ENCODE assay signal across 10 mouse cellular contexts in the genomic region with DNA sequence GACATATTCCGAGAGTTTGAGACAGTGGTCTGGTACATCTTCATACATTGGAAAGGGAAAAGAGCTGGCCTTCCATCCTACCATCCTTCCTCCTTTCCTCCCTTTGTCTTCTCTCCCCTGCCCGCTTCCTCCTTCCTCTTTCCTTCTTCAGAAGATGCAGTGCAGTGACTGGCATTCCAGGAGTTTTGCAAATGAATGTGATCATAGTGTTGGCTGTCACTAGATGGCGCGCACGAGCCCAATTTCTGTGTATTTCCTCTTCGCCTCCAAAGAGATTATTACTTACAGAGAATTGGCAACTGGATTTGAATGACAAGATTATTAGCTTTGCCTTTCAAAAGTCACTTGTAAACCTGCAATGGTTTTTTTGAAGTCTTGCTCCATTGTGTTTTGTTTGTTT. TPM values are rescaled to one million over a fixed set of nuclear protein-coding genes. Genes with fewer than 3 reads are reported as not detected.
DNase-seq lines count a peak whose midpoint lies in the region; ATAC-seq and TF ChIP-seq lines count a peak whose summit lies in the region.
"Had no signal": no experiment of that assay in that cellular context is flagged by ENCODE, and none has a peak within 500 bp of the region (broad histone marks: within the 10 kb centered on the region; RNA-seq: fewer than 3 reads in every experiment).

No protein-coding gene starts in this region.

- ATAC-seq in kidney, embryonic 15.5 days (replicated peaks; ENCODE audit: low FRiP score) = no peak
- peak; percentile 65 for ATAC-seq in granulocyte monocyte progenitor cell, adult 5-6 weeks (replicated peaks; ENCODE audit: poor library complexity, severe bottlenecking)
- 0 out of 2 replicates have a peak, but pooled peaks have one; percentile 20 for ATAC-seq in midbrain, embryonic 13.5 days

- peak; percentile 74 for TF ChIP-seq CTCF in kidney, adult 2 months (conservative IDR thresholded peaks at IDR 0.05; ENCODE audit: insufficient read depth, insufficient read length, low read depth, low read length)
- peak; percentile 75 for TF ChIP-seq CTCF in cortical plate, adult 2 months (IDR thresholded peaks at IDR 0.05; ENCODE audit: extremely low read depth, insufficient read depth, low read length)
- peak; percentile 82 for TF ChIP-seq CTCF in left cerebral cortex, adult 2 months (IDR thresholded peaks at IDR 0.05)

- H3K27ac ChIP-seq in kidney, adult 2 months (ENCODE audit: insufficient read depth, low read depth, low read length) = no peak overlapping the region
- H3K27ac ChIP-seq in kidney, embryonic 15.5 days = no peak overlapping the region
- no peak overlapping the region for H3K27ac ChIP-seq in cortical plate, adult 2 months (ENCODE audit: insufficient read depth, low read length)
- H3K27ac ChIP-seq in left cerebral cortex, adult 2 months = no peak overlapping the region
- H3K27ac ChIP-seq in midbrain, embryonic 13.5 days = no peak overlapping the region
- H3K27ac ChIP-seq: embryonic facial prominence, embryonic 15.5 days had no signal

- H3K9ac ChIP-seq in kidney, embryonic 15.5 days = no peak overlapping the region
- H3K9ac ChIP-seq in midbrain, embryonic 13.5 days (replicated peaks) = no peak overlapping the region
- H3K9ac ChIP-seq: embryonic facial prominence, embryonic 15.5 days had no signal

- no peaks in the 10 kb centered on the region for H3K9me3 ChIP-seq in kidney, embryonic 15.5 days (replicated peaks)
- H3K9me3 ChIP-seq in midbrain, embryonic 13.5 days = no peaks in the 10 kb centered on the region
- H3K9me3 ChIP-seq: embryonic facial prominence, embryonic 15.5 days had no signal

- WGBS in kidney, adult 2 months = 23% methylated on average over 6 of the region's 6 CpGs
- WGBS in kidney, embryonic 15.5 days = 18% methylated on average over 6 of the region's 6 CpGs
- WGBS in midbrain, embryonic 13.5 days = 23% methylated on average over 6 of the region's 6 CpGs

- intact Hi-C loops in left cerebral cortex, adult 2 months (cut with DNase I) = loop anchor here (2.0 kb wide), 1 partner anchor 113 kb away; no protein-coding TSS in a partner anchor

- DNase-seq in kidney, adult 2 months = peak; percentile 58
- DNase-seq in adipocyte (ENCODE audit: low spot score) = peak; percentile 86
- peak; percentile 65 to 75 for DNase-seq in left cerebral cortex, adult 2 months (ENCODE audit: extremely low spot score in 1 of 2, low spot score in 2 of 2)
- peak; percentile 52 for DNase-seq in telencephalon, adult 2 months (ENCODE audit: low read depth, low spot score)

- H3K4me3 ChIP-seq in kidney, adult 2 months (ENCODE audit: insufficient read depth, low read depth, low read length) = no peak overlapping the region
- H3K4me3 ChIP-seq in kidney, embryonic 15.5 days (replicated peaks) = no peak overlapping the region
- H3K4me3 ChIP-seq in cortical plate, adult 2 months (ENCODE audit: insufficient read depth, low read length) = no peak overlapping the region
- no peak overlapping the region for H3K4me3 ChIP-seq in left cerebral cortex, adult 2 months
- H3K4me3 ChIP-seq in midbrain, embryonic 13.5 days (replicated peaks) = no peak overlapping the region
- H3K4me3 ChIP-seq: embryonic facial prominence, embryonic 15.5 days; myocyte had no signal

- H3K27me3 ChIP-seq in kidney, adult 2 months (replicated peaks; ENCODE audit: control insufficient read depth, insufficient read depth, low read length) = no peaks in the 10 kb centered on the region
- H3K27me3 ChIP-seq in kidney, embryonic 15.5 days = no peaks in the 10 kb centered on the region
- no peaks in the 10 kb centered on the region for H3K27me3 ChIP-seq in midbrain, embryonic 13.5 days
- H3K27me3 ChIP-seq: embryonic facial prominence, embryonic 15.5 days had no signal

- H3K4me2 ChIP-seq in kidney, embryonic 15.5 days = no peak overlapping the region
- no peak overlapping the region for H3K4me2 ChIP-seq in midbrain, embryonic 13.5 days (replicated peaks)
- H3K4me2 ChIP-seq: embryonic facial prominence, embryonic 15.5 days had no signal

- no peaks in the 10 kb centered on the region for H3K36me3 ChIP-seq in kidney, adult 2 months (ENCODE audit: control insufficient read depth, insufficient read depth, low read length)
- no peaks in the 10 kb centered on the region for H3K36me3 ChIP-seq in kidney, embryonic 15.5 days
- H3K36me3 ChIP-seq in midbrain, embryonic 13.5 days = no peaks in the 10 kb centered on the region
- H3K36me3 ChIP-seq: embryonic facial prominence, embryonic 15.5 days had no signal

- TF ChIP-seq POLR2A in kidney, adult 2 months (IDR thresholded peaks at IDR 0.05; ENCODE audit: low read depth, low read length) = no peak
- no peak for TF ChIP-seq POLR2A in cortical plate, adult 2 months (IDR thresholded peaks at IDR 0.05; ENCODE audit: extremely low read depth, insufficient read depth, low read length)

- no peaks in the 10 kb centered on the region for H3K4me1 ChIP-seq in kidney, adult 2 months (ENCODE audit: control insufficient read depth, insufficient read depth, low read length)
- 0 out of 2 replicates have a peak, but pooled peaks cover 2% of the 10 kb centered on the region for H3K4me1 ChIP-seq in kidney, embryonic 15.5 days
- no peaks in the 10 kb centered on the region for H3K4me1 ChIP-seq in cortical plate, adult 2 months (ENCODE audit: control insufficient read depth, insufficient read depth, low read length)
- H3K4me1 ChIP-seq in midbrain, embryonic 13.5 days (replicated peaks) = no peaks in the 10 kb centered on the region
- H3K4me1 ChIP-seq: embryonic facial prominence, embryonic 15.5 days had no signal

RNA-seq across cellular contexts. Expression of a gene that starts 36.0 kb away (rescaled TPM):
- 0.05 and 0.11 TPM in 2 replicates for polyA plus RNA-seq in kidney, adult 2 months (2012; rRNA removed)
- 0.22 and 0.25 TPM in 2 replicates for polyA plus RNA-seq in kidney, embryonic 15.5 days (2015; fragmentation: Nextera tagmentation; extraction: Ambion mirVana)
- 0.04 and 0.08 TPM in 2 replicates for polyA plus RNA-seq in cortical plate, adult 2 months (2012; rRNA removed)
- total RNA-seq in granulocyte monocyte progenitor cell, adult 5-6 weeks (2014; fragmentation: Nextera tagmentation) = not detected in 2 replicates
- 0.65 TPM in 1 of 2 replicates, not detected in the other for total RNA-seq in granulocyte monocyte progenitor cell, adult 5-6 weeks (2017)
- total RNA-seq in left cerebral cortex, adult 2 months (2021) = under 1 TPM; 0.12 to 0.25 TPM
- polyA plus RNA-seq in midbrain, embryonic 13.5 days (2015; fragmentation: Nextera tagmentation; extraction: Ambion mirVana) = 0.05 TPM in 1 of 2 replicates, not detected in the other
- polyA plus RNA-seq: myocyte had no signal

RNA-seq across cellular contexts. Expression of a gene that starts 36.1 kb away (rescaled TPM):
- polyA plus RNA-seq in kidney, adult 2 months (2012; rRNA removed) = 9.6 and 14.2 TPM in 2 replicates
- 2.8 and 6.7 TPM in 2 replicates for polyA plus RNA-seq in kidney, embryonic 15.5 days (2015; fragmentation: Nextera tagmentation; extraction: Ambion mirVana)
- polyA plus RNA-seq in cortical plate, adult 2 months (2012; rRNA removed) = 6.8 and 11.1 TPM in 2 replicates
- total RNA-seq in granulocyte monocyte progenitor cell, adult 5-6 weeks (2014; fragmentation: Nextera tagmentation) = 9.0 and 11.9 TPM in 2 replicates
- 20.7 and 35.7 TPM in 2 replicates for total RNA-seq in granulocyte monocyte progenitor cell, adult 5-6 weeks (2017)
- 1 to 10 TPM; 2.7 to 3.8 TPM for total RNA-seq in left cerebral cortex, adult 2 months (2021)
- polyA plus RNA-seq in midbrain, embryonic 13.5 days (2015; fragmentation: Nextera tagmentation; extraction: Ambion mirVana) = 6.1 and 7.1 TPM in 2 replicates

RNA-seq across cellular contexts. Expression of a gene that starts 39.7 kb away (rescaled TPM):
- polyA plus RNA-seq in kidney, adult 2 months (2012; rRNA removed) = 2.9 and 3.6 TPM in 2 replicates
- 14.4 and 17.9 TPM in 2 replicates for polyA plus RNA-seq in kidney, embryonic 15.5 days (2015; fragmentation: Nextera tagmentation; extraction: Ambion mirVana)
- polyA plus RNA-seq in cortical plate, adult 2 months (2012; rRNA removed) = 9.6 and 9.9 TPM in 2 replicates
- total RNA-seq in granulocyte monocyte progenitor cell, adult 5-6 weeks (2014; fragmentation: Nextera tagmentation) = 0.19 TPM in 1 of 2 replicates, not detected in the other
- 0.26 and 0.43 TPM in 2 replicates for total RNA-seq in granulocyte monocyte progenitor cell, adult 5-6 weeks (2017)
- 10 to 100 TPM; 19.1 to 19.8 TPM for total RNA-seq in left cerebral cortex, adult 2 months (2021)
- polyA plus RNA-seq in midbrain, embryonic 13.5 days (2015; fragmentation: Nextera tagmentation; extraction: Ambion mirVana) = 8.8 and 10.5 TPM in 2 replicates
